Mouse (Mus musculus) CH12.LX (cell line): ENCODE data around the gene Stk32c. TPM values are rescaled to one million over a fixed set of nuclear protein-coding genes. Genes with fewer than 3 reads are reported as not detected.
A peak's percentile ranks its signal among the peaks of the same experiment; 100 is the strongest.

Experiments used
- DNase-seq: peaks from one replicate; pipeline ENCODE4 v3.0.0-alpha.2; 2013; ENCODE audit errors: extremely low read depth
- H3K27ac ChIP-seq: 2 replicates; pipeline ENCODE4 v1.5.1; 2012; ENCODE audit warnings: low read depth, mild to moderate bottlenecking, control low read depth, moderate library complexity; ENCODE audit not compliant: insufficient read depth
- H3K27me3 ChIP-seq: replicated peaks from 2 replicates; pipeline ENCODE3; 2012; ENCODE audit warnings: inconsistent platforms
- H3K36me3 ChIP-seq, 2 experiments: replicated peaks in 1 of 2; 2 replicates each; pipeline versions ENCODE3 to v1.6.1; 2012; ENCODE audit warnings: inconsistent platforms in 1 of 2, low read length in 1 of 2, mild to moderate bottlenecking in 1 of 2, mixed read lengths in 1 of 2, moderate library complexity in 1 of 2; ENCODE audit not compliant: control insufficient read depth in 1 of 2, insufficient read depth in 1 of 2
- H3K4me1 ChIP-seq, 2 experiments: 2 replicates each; pipeline ENCODE4 v1.6.1; 2012; ENCODE audit warnings: inconsistent platforms in 1 of 2, moderate library complexity in 1 of 2; ENCODE audit not compliant: insufficient read depth in 2 of 2, control insufficient read depth in 1 of 2
- H3K4me2 ChIP-seq: 2 replicates; pipeline ENCODE4 v1.6.1; 2012; ENCODE audit warnings: low read depth, mild to moderate bottlenecking, control low read depth; ENCODE audit not compliant: poor library complexity, insufficient read depth, severe bottlenecking
- H3K4me3 ChIP-seq, 3 experiments: fragments of 150-350 bp in 1 of 3; sonication (generic) in 1 of 3; replicated peaks in 1 of 3; 2 replicates each; pipeline versions ENCODE3 to v1.5.1; 2011 to 2012; ENCODE audit warnings: low read depth in 2 of 3, low read length in 2 of 3, mild to moderate bottlenecking in 2 of 3, moderate library complexity in 2 of 3, control low read depth in 1 of 3, improper control_type of control experiment in 1 of 3, inconsistent platforms in 1 of 3, mixed read lengths in 1 of 3; ENCODE audit not compliant: poor library complexity in 1 of 3
- H3K79me2 ChIP-seq: replicated peaks from 2 replicates; pipeline ENCODE4 v1.6.1; 2012; ENCODE audit warnings: mild to moderate bottlenecking, moderate library complexity; ENCODE audit not compliant: control insufficient read depth, poor library complexity, insufficient read depth, severe bottlenecking; ENCODE audit errors: extremely low read depth
- H3K9ac ChIP-seq: 2 replicates; pipeline ENCODE4 v1.6.1; 2012; ENCODE audit warnings: low read depth, mild to moderate bottlenecking, control low read depth, moderate library complexity; ENCODE audit not compliant: insufficient read depth
- H3K9me3 ChIP-seq: replicated peaks from 2 replicates; pipeline ENCODE3; 2012; ENCODE audit warnings: low read length, inconsistent platforms, mixed read lengths
- BHLHE40 ChIP-seq: IDR thresholded peaks from 2 replicates; pipeline ENCODE4 v1.6.1; 2011; ENCODE audit warnings: mild to moderate bottlenecking, low read depth, low read length, improper control_type of control experiment
- CHD2 ChIP-seq: IDR thresholded peaks from 2 replicates; pipeline ENCODE4 v1.6.1; 2011; ENCODE audit warnings: low read length, improper control_type of control experiment
- CTCF ChIP-seq, 2 experiments: IDR thresholded peaks in 1 of 2; conservative IDR thresholded peaks in 1 of 2; 2 replicates each; pipeline ENCODE4 v1.5.1; 2011 to 2012; ENCODE audit warnings: low read depth in 2 of 2, low read length in 2 of 2, improper control_type of control experiment in 1 of 2, inconsistent platforms in 1 of 2, mild to moderate bottlenecking in 1 of 2, moderate library complexity in 1 of 2
- E2F4 ChIP-seq: IDR thresholded peaks from 2 replicates; pipeline ENCODE4 v1.6.1; 2011; ENCODE audit warnings: low read depth, low read length, improper control_type of control experiment; ENCODE audit not compliant: insufficient replicate concordance
- ELF1 ChIP-seq: IDR thresholded peaks from 2 replicates; pipeline ENCODE4 v1.6.1; 2014; ENCODE audit warnings: low read depth, mild to moderate bottlenecking, inconsistent platforms, low read length, improper control_type of control experiment
- EP300 ChIP-seq: IDR thresholded peaks from 2 replicates; pipeline ENCODE4 v1.6.1; 2011; ENCODE audit warnings: low read length, improper control_type of control experiment
- ETS1 ChIP-seq: conservative IDR thresholded peaks from 2 replicates; pipeline ENCODE4 v1.6.1; 2012; ENCODE audit warnings: low read depth, mild to moderate bottlenecking, inconsistent platforms, low read length, improper control_type of control experiment, moderate library complexity
- GABPA ChIP-seq: IDR thresholded peaks from 2 replicates; pipeline ENCODE4 v1.6.1; 2012; ENCODE audit warnings: low read depth, low read length, improper control_type of control experiment, inconsistent platforms; ENCODE audit not compliant: insufficient replicate concordance
- IRF4 ChIP-seq: IDR thresholded peaks from 2 replicates; pipeline ENCODE4 v1.6.1; 2014; ENCODE audit warnings: low read depth, mild to moderate bottlenecking, inconsistent platforms, low read length, improper control_type of control experiment
- JUND ChIP-seq: conservative IDR thresholded peaks from 2 replicates; pipeline ENCODE4 v1.6.1; 2011; ENCODE audit warnings: low read depth, low read length, improper control_type of control experiment
- KAT2A ChIP-seq: IDR thresholded peaks from 2 replicates; pipeline ENCODE4 v1.6.1; 2012; ENCODE audit warnings: low read length, improper control_type of control experiment, inconsistent platforms; ENCODE audit not compliant: insufficient replicate concordance
- MAX ChIP-seq: IDR thresholded peaks from 2 replicates; pipeline ENCODE4 v1.6.1; 2011; ENCODE audit warnings: low read length, improper control_type of control experiment
- MAZ ChIP-seq: IDR thresholded peaks from 2 replicates; pipeline ENCODE4 v1.6.1; 2012; ENCODE audit warnings: low read depth, mild to moderate bottlenecking, inconsistent platforms, low read length, improper control_type of control experiment, moderate library complexity
- MEF2A ChIP-seq: IDR thresholded peaks from 2 replicates; pipeline ENCODE4 v1.6.1; 2014; ENCODE audit warnings: low read depth, mild to moderate bottlenecking, inconsistent platforms, low read length, improper control_type of control experiment, borderline replicate concordance
- MXI1 ChIP-seq: IDR thresholded peaks from 2 replicates; pipeline ENCODE4 v1.6.1; 2011; ENCODE audit warnings: mild to moderate bottlenecking, low read depth, low read length, improper control_type of control experiment
- MYC ChIP-seq: IDR thresholded peaks from 2 replicates; pipeline ENCODE4 v1.6.1; 2011; ENCODE audit warnings: low read depth, mild to moderate bottlenecking, improper control_type of control experiment, low read length
- POLR2A ChIP-seq: IDR thresholded peaks from 2 replicates; pipeline ENCODE4 v1.6.1; 2011; ENCODE audit warnings: low read depth, mild to moderate bottlenecking, improper control_type of control experiment, low read length
- POLR2AphosphoS2 ChIP-seq: IDR thresholded peaks from 2 replicates; pipeline ENCODE4 v1.6.1; 2011; ENCODE audit warnings: low read depth, low read length, improper control_type of control experiment
- RCOR1 ChIP-seq: conservative IDR thresholded peaks from 2 replicates; pipeline ENCODE4 v1.6.1; 2012; ENCODE audit warnings: low read depth, mild to moderate bottlenecking, inconsistent platforms, low read length, improper control_type of control experiment
- SMC3 ChIP-seq: IDR thresholded peaks from 2 replicates; pipeline ENCODE4 v1.6.1; 2011; ENCODE audit warnings: low read depth, low read length, improper control_type of control experiment
- TBP ChIP-seq: conservative IDR thresholded peaks from 2 replicates; pipeline ENCODE4 v1.6.1; 2011; ENCODE audit warnings: low read depth, low read length, improper control_type of control experiment
- TCF12 ChIP-seq: IDR thresholded peaks from 2 replicates; pipeline ENCODE4 v1.6.1; 2014; ENCODE audit warnings: low read depth, mild to moderate bottlenecking, inconsistent platforms, low read length, improper control_type of control experiment
- UBTF ChIP-seq: IDR thresholded peaks from 2 replicates; pipeline ENCODE4 v1.6.1; 2012; ENCODE audit warnings: low read depth, mild to moderate bottlenecking, inconsistent platforms, low read length, improper control_type of control experiment, moderate library complexity
- USF1 ChIP-seq: IDR thresholded peaks from 2 replicates; pipeline ENCODE4 v1.6.1; 2014; ENCODE audit warnings: low read depth, mild to moderate bottlenecking, inconsistent platforms, low read length, improper control_type of control experiment
- ZMIZ1 ChIP-seq: IDR thresholded peaks from 2 replicates; pipeline ENCODE4 v1.6.1; 2012; ENCODE audit warnings: low read depth, mild to moderate bottlenecking, inconsistent platforms, low read length, improper control_type of control experiment
- ZNF384 ChIP-seq: IDR thresholded peaks from 2 replicates; pipeline ENCODE4 v1.6.1; 2012; ENCODE audit warnings: low read depth, low read length, improper control_type of control experiment, inconsistent platforms
- dilution Hi-C: fragments of 300-500 bp; cut with MboI; formaldehyde crosslinking; loops from 2 replicates; pipeline ENCODE4 v1.14.3; 2020; ENCODE audit warnings: low sequenced_read_pairs; ENCODE audit not compliant: extremely low pct_unique_long_range_greater_than_20kb, extremely low pct_ligation_motif_present
- in situ Hi-C: fragments of 300-500 bp; cut with MboI; formaldehyde crosslinking; loops from 3 replicates; pipeline ENCODE4 v1.14.3; 2019; ENCODE audit warnings: low sequenced_read_pairs, low pct_ligation_motif_present, low pct_unique_long_range_greater_than_20kb, mixed read lengths
- polyA plus RNA-seq: library from polyadenylated mRNA; unstranded; fragments of >175 nt; gene quantifications from 2 replicates; pipeline ENCODE4 v1.2.1, GENCODE M21; 2012; ENCODE audit warnings: low read depth; ENCODE audit not compliant: insufficient read length
- total RNA-seq, 2 experiments: library from RNA; depleted of rRNA; stranded (reverse); fragments of 300-350 nt in 1 of 2; fragments of >200 nt in 1 of 2; gene quantifications; 2 replicates each; pipeline ENCODE4 v1.2.3; 2012 to 2014

Gene Stk32c
- total and polyA plus RNA-seq, 3 experiments = not detected

DNA sequence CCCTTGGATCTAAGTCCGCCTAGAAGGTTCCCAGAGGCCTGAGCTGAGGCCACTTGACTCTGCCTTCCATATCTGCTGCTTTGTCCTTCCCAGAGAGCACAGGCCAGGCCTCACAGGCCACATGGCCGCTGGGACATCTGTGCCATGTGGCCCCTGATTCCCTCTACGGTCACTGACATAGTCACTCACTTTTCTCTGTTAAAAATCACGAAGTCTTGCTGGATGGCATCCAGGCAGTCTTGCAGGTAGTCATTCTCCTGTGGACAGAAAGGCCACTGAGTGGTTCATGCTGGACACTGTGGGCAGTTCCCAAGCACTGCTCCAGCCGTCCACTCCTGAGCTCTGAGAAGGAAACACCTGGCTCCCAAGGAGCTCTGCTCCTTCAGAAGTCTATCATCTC is 108.0 kb downstream of the Stk32c start:
- peaks cover 94% of the 10 kb centered on the region for H3K27me3 ChIP-seq
- H3K4me3 ChIP-seq = no peak overlapping the region
- no peak for DNase-seq
- H3K9ac ChIP-seq = no peak overlapping the region
- H3K79me2 ChIP-seq = no peaks in the 10 kb centered on the region
- no peak for TF ChIP-seq ETS1
- TF ChIP-seq MAX = no peak
- no peak for TF ChIP-seq KAT2A
- TF ChIP-seq ZMIZ1 = no peak
- no peak for TF ChIP-seq CHD2
- TF ChIP-seq POLR2AphosphoS2 = no peak
- no peak for TF ChIP-seq IRF4
- no peak for TF ChIP-seq POLR2A
- TF ChIP-seq MYC = no peak
- no peak for TF ChIP-seq UBTF
- no peak for TF ChIP-seq EP300
- no peak for TF ChIP-seq RCOR1
- TF ChIP-seq TBP = no peak
- TF ChIP-seq USF1 = no peak
- no peak for TF ChIP-seq ZNF384
- no peak for TF ChIP-seq GABPA
- TF ChIP-seq MXI1 = no peak
- dilution Hi-C loops = no loop called here
- H3K27ac ChIP-seq = no peak overlapping the region
- H3K9me3 ChIP-seq = no peaks in the 10 kb centered on the region
- H3K4me2 ChIP-seq = no peak overlapping the region
- in situ Hi-C loops = loop anchor here (25.0 kb wide), 1 partner anchor 382 kb away; no protein-coding TSS in a partner anchor
- no peaks in the 10 kb centered on the region for H3K4me1 ChIP-seq
- H3K36me3 ChIP-seq = no peaks in the 10 kb centered on the region

DNA sequence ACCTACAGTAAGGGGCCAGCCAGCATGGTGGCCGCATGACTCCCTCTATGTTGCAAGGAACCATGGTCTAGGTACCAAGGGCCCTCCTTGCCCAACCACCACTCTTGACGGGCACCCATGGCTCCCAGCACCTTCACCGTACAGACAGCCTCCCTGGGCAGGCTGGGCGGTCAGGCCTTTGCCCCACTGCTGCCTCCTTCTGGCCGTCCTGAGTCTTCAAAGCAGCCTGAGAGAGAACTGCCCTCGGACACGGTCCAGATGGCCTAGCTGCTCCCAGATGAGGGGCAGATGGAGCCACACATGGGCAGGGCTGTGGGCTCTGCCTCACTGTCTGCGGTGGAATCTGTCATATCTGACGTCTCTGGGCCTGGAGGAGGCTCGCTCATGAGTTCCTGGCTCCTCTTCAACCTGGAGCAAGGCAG is 109.1 kb downstream of the Stk32c start:
- no peak overlapping the region for H3K9ac ChIP-seq
- H3K4me1 ChIP-seq = no peaks in the 10 kb centered on the region
- dilution Hi-C loops (no loop called here), in situ Hi-C loops (loop anchor here (25.0 kb wide), 1 partner anchor 383 kb away; no protein-coding TSS in a partner anchor)
- no peak overlapping the region for H3K4me3 ChIP-seq
- H3K27ac ChIP-seq = no peak overlapping the region
- no peaks in the 10 kb centered on the region for H3K9me3 ChIP-seq
- H3K79me2 ChIP-seq = no peaks in the 10 kb centered on the region
- TF ChIP-seq GABPA (no peak), POLR2A (no peak), E2F4 (no peak), BHLHE40 (no peak), MXI1 (no peak), ELF1 (no peak), CTCF (conservative IDR thresholded peaks at IDR 0.05 in 1 of 2, IDR thresholded peaks at IDR 0.05 in 1 of 2; ENCODE audit: low read depth in 2 of 2, low read length in 2 of 2) (peak in 1 of 2 experiments; percentile 60; a peak in 2 of 4 replicates), ETS1 (no peak), POLR2AphosphoS2 (no peak), ZMIZ1 (no peak), MEF2A (no peak), SMC3 (peak; percentile 46), MAZ (no peak), CHD2 (no peak), TCF12 (no peak), JUND (no peak)
- DNase-seq = no peak
- H3K27me3 ChIP-seq = peaks cover 95% of the 10 kb centered on the region
- no peaks in the 10 kb centered on the region for H3K36me3 ChIP-seq
- H3K4me2 ChIP-seq = no peak overlapping the region
